In the genomic region with DNA sequence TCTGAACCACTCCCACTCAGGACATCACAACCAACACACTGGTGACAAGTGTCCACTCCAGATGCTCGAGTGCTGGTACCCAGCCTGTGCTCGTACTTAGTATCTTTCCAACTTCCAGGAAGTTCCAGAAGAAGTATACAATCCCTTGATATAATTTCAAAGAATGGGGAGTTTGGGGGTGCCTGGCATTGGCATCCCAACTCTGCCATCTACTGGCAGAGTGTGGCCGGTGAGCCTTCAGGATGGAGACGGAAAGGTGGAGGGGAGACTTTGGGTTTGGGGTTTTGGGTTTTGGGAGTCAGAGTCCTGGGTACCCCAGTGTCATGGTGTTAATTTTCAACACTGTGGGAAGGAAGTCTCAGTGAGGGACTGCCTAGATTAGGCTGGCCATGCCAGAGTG, we compare ENCODE assay signal across 12 mouse cellular contexts. TPM values are rescaled to one million over a fixed set of nuclear protein-coding genes. Genes with fewer than 3 reads are reported as not detected.
DNase-seq lines count a peak whose midpoint lies in the region; TF ChIP-seq lines count a peak whose summit lies in the region.
"Had no signal": no experiment of that assay in that cellular context is flagged by ENCODE, and none has a peak within 500 bp of the region (broad histone marks: within the 10 kb centered on the region; RNA-seq: fewer than 3 reads in every experiment).

No protein-coding gene starts in this region.

- H3K4me3 ChIP-seq in layer of hippocampus, adult 2 months: no peak overlapping the region
- H3K4me3 ChIP-seq: erythroblast, embryonic 14.5 days; limb, embryonic 13.5 days; myocyte had no signal

- no peak overlapping the region for H3K27ac ChIP-seq in layer of hippocampus, adult 2 months
- H3K27ac ChIP-seq: limb, embryonic 13.5 days had no signal

- peak; percentile 85 for TF ChIP-seq CTCF in layer of hippocampus, adult 2 months (conservative IDR thresholded peaks at IDR 0.05)

- peak; percentile 46 for DNase-seq in adrenal gland, postnatal 10 days
- DNase-seq in adrenal gland, adult 2 months: no peak
- DNase-seq in layer of hippocampus, adult 2 months (ENCODE audit: low spot score in 2 of 2): peak; percentile 26 to 29
- DNase-seq in layer of hippocampus, adult 9-10 months (ENCODE audit: low spot score): no peak
- DNase-seq in thymus, postnatal 0 days (ENCODE audit: low spot score): peak; percentile 11
- DNase-seq in thymus, postnatal 36 days: no peak
- peak; percentile 58 for DNase-seq in thymus, postnatal 4 days
- no peak for DNase-seq in retina, embryonic 14.5 days (ENCODE audit: low spot score)

RNA-seq across cellular contexts. Expression of gene Mag, which starts 10.6 kb away (rescaled TPM):
- under 1 TPM; 0.45 to 0.58 TPM for total RNA-seq in adrenal gland, postnatal 10 days (2021)
- under 1 TPM; 0.48 to 0.63 TPM for total RNA-seq in adrenal gland, adult 2 months (2021)
- 0.80 and 0.99 TPM in 2 replicates for polyA plus RNA-seq in adrenal gland, adult 2 months (2012; rRNA removed)
- 100 to 1,000 TPM; 135 to 145 TPM for total RNA-seq in layer of hippocampus, adult 2 months (2021)
- polyA plus RNA-seq in thymus, postnatal 0 days (2015; fragmentation: Nextera tagmentation; extraction: Ambion mirVana): 0.42 and 0.46 TPM in 2 replicates
- polyA plus RNA-seq: erythroblast, embryonic 14.5 days had no signal

RNA-seq across cellular contexts. Expression of gene Hamp2, which starts 20.4 kb away (rescaled TPM):
- 1 to 10 TPM in 1 of 2 experiments, not detected in 1; 1.1 TPM for total RNA-seq in adrenal gland, postnatal 10 days (2021)
- total RNA-seq in adrenal gland, adult 2 months (2021): 10 to 100 TPM in 1 of 2 experiments, not detected in 1; 16.6 TPM
- polyA plus RNA-seq in adrenal gland, adult 2 months (2012; rRNA removed): 2.6 and 17.4 TPM in 2 replicates
- not detected for total RNA-seq in layer of hippocampus, adult 2 months (2021)
- polyA plus RNA-seq in thymus, postnatal 0 days (2015; fragmentation: Nextera tagmentation; extraction: Ambion mirVana): 2.1 TPM in 2 replicates
- polyA plus RNA-seq: erythroblast, embryonic 14.5 days; limb, embryonic 13.5 days; myocyte; stomach, embryonic 16.5 days had no signal

RNA-seq across cellular contexts. Expression of gene Cd22, which starts 23.9 kb away (rescaled TPM):
- total RNA-seq in adrenal gland, postnatal 10 days (2021): 1 to 10 TPM; 3.3 to 5.1 TPM
- under 1 TPM; 0.40 to 0.97 TPM for total RNA-seq in adrenal gland, adult 2 months (2021)
- 0.45 and 0.57 TPM in 2 replicates for polyA plus RNA-seq in adrenal gland, adult 2 months (2012; rRNA removed)
- not detected for total RNA-seq in layer of hippocampus, adult 2 months (2021)
- polyA plus RNA-seq in thymus, postnatal 0 days (2015; fragmentation: Nextera tagmentation; extraction: Ambion mirVana): 0.40 and 0.99 TPM in 2 replicates
- polyA plus RNA-seq: erythroblast, embryonic 14.5 days; myocyte had no signal

RNA-seq across cellular contexts. Expression of gene Hamp, which starts 39.8 kb away (rescaled TPM):
- total RNA-seq in adrenal gland, postnatal 10 days (2021): 1 to 10 TPM in 1 of 2 experiments, under 1 TPM in 1; 0.88 to 1.3 TPM
- total RNA-seq in adrenal gland, adult 2 months (2021): 10 to 100 TPM in 1 of 2 experiments, not detected in 1; 49.9 TPM
- polyA plus RNA-seq in adrenal gland, adult 2 months (2012; rRNA removed): 63.2 and 115 TPM in 2 replicates
- not detected for total RNA-seq in layer of hippocampus, adult 2 months (2021)
- 2.4 and 2.9 TPM in 2 replicates for polyA plus RNA-seq in thymus, postnatal 0 days (2015; fragmentation: Nextera tagmentation; extraction: Ambion mirVana)
- polyA plus RNA-seq: erythroblast, embryonic 14.5 days; limb, embryonic 13.5 days; myocyte had no signal

RNA-seq across cellular contexts. Expression of gene Ffar1, which starts 42.7 kb away (rescaled TPM):
- under 1 TPM; 0.09 to 0.12 TPM for total RNA-seq in adrenal gland, postnatal 10 days (2021)
- not detected for total RNA-seq in adrenal gland, adult 2 months (2021)
- not detected in 2 replicates for polyA plus RNA-seq in adrenal gland, adult 2 months (2012; rRNA removed)
- not detected for total RNA-seq in layer of hippocampus, adult 2 months (2021)
- not detected in 2 replicates for polyA plus RNA-seq in thymus, postnatal 0 days (2015; fragmentation: Nextera tagmentation; extraction: Ambion mirVana)
- polyA plus RNA-seq: erythroblast, embryonic 14.5 days; limb, embryonic 13.5 days; myocyte had no signal

Comparison
In these comparisons a context has a peak if more than half of its experiments do, and no peak if none do; other contexts are left out.
1. DNase-seq: peak in adrenal gland, postnatal 10 days (single experiment), layer of hippocampus, adult 2 months (2 of 2), thymus, postnatal 0 days (single experiment) and thymus, postnatal 4 days (single experiment); none in adrenal gland, adult 2 months (single experiment), layer of hippocampus, adult 9-10 months (single experiment), thymus, postnatal 36 days (0 of 2) and retina, embryonic 14.5 days (single experiment).
2. RNA of gene Mag, which starts 10.6 kb away (total RNA-seq): 135 to 145 TPM in layer of hippocampus, adult 2 months; 0.48 to 0.63 TPM in adrenal gland, adult 2 months and 0.45 to 0.58 TPM in adrenal gland, postnatal 10 days; every median in the first group is over 10 times any median in the second.